Mouse (Mus musculus) lung, postnatal 36 days (tissue): ENCODE measurements at regions not wholly inside any gene's neighbourhood (a gene's known extent, or its start where the extent isn't known, plus 50 kb on each side); places are given as distances from the start of the nearest gene placed in this dataset.
A peak's percentile ranks its signal among the peaks of the same experiment; 100 is the strongest.

Experiments
- DNase-seq: peaks from one replicate; pipeline ENCODE4 v3.0.0; 2022; ENCODE audit warnings: mixed read lengths

GRCm38 (mm10) chr13:83266591-83266990 is 237.2 kb upstream of the Mef2c start:
- DNase-seq, result no peak

- no peak for DNase-seq
Measured at GRCm38 (mm10) chr13:83268663-83269062, 235.2 kb upstream of the Mef2c start.

GRCm38 (mm10) chr13:83278695-83279094 is 225.1 kb upstream of the Mef2c start:
- no peak for DNase-seq

- DNase-seq, result no peak
Measured at GRCm38 (mm10) chr13:83307696-83308095, 196.1 kb upstream of the Mef2c start.

DNA sequence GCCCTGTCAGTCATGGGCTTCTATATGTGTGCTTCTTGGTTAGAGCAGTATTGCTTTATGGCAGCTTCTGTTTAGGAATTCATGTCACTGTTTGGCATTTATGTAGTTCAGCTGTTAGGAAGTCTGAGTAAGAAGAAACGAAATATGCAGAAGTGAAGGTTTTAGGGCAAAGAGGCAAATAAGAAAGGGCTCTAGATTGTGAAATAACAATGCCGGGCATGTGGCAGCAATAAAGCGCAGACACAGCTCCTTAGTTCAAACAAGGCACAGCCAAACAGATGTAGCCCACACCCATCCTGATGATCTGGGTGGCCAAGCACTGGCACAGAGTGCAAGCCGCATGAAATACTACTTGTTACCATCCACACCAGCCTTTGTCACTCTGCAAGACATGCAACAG is 175.3 kb upstream of the Mef2c start:
- no peak for DNase-seq

- no peak for DNase-seq
Measured at GRCm38 (mm10) chr13:83333728-83334127, 170.1 kb upstream of the Mef2c start.

DNA sequence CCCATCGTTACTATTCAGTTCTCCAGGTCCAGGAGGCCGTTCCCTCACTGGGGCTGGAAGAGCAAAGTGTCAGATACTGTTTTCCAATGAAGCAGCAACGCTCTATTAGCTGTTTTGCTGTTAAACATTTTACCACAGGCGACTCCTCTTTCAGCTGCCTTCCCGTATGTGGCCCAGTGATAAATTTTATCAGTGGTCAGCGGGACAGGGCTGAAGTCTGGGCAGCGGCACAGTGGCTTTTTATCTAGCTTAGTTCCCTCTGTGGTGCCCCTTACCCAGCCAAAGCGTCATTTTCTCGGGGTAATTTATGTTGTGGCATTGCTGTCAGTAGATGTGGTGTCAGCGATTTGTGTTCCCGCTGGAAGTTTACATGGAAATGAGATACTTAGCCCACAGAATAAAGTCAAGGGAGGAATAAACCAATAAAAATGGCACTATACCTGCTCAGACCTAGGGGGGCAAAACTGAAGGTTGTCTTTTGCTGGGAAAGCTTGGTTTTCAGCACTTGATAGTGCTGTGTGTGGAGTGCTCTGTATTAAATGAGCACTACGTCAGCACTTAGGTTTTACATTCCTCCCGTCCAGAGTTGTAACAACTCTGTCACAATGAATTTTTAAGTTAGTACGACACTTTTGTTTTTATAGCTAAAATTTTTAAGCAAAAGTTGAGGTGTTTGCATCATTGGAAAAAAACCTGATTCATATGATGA is 159.1 kb upstream of the Mef2c start:
- no peak for DNase-seq

DNA sequence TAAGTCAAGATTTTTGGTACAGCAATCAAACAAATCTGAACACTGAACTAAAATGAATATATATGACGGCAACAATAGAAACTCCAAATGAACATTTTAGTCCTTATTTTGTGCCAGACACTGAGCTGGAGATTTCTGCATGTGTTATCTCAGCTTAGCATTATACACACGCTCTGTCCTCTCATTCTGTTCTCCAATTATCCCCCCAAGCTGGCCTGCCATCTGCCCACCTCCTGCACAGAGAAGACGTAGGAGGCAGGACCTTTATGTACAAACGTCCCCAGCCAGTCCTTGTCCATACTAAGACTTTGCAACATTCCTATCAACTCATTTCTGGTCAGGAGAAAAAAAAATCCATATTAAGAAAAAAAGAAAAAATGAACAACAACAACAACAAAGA is 148.5 kb upstream of the Mef2c start:
- no peak for DNase-seq

DNA sequence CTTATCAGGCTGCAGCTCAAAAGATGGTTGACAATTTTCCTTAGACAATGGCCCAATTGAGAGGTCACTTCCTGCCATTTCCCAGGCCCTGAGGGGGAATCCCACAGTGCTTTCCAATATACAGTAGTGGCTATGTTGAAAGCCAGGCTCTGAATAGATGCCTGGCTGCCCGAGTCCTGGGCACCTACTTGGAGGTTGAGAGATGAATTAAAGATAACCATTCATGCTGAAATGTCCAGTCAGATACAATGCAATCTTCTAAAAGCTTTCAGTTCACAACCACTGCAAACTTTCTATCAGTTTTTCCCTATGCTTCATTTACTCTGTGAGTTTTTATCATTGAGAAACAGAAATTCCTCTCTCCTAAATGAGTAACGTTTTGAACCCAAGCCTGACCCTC is 143.3 kb upstream of the Mef2c start:
- no peak for DNase-seq

DNA sequence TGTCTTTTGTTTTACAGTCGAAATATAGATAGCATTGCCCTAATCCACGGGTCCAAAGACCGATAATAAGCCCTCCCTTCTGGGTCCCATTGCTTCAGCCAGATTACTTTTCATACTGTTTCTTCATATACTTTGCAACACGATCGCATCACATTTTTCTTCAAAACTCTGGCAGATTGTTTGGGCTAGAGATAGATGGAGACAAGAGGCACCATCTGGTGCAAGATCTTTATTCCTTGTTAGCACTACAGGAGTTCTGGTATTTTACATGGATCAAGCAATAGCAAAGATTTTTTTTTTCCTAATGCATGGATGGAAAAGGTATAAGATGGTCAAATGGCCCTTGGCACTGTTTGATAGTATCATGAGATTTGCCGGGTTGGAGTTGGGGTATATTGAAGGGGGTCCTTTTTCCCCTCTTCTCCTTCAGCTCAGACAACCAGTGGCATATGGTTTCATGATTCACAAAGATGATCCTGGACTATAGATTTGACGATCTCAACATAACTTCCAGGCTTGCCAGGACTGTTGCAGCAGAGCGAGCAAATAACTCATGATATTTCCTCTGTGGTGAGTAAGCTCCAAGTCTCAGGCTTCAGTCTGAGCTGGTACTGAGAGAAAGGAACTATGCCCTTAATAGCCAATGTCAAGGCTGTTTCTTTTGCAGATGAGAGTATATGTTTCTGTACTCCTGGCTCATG is 127.6 kb upstream of the Mef2c start:
- no peak for DNase-seq

- DNase-seq, result no peak
Measured at GRCm38 (mm10) chr13:83378644-83379043, 125.2 kb upstream of the Mef2c start.

DNA sequence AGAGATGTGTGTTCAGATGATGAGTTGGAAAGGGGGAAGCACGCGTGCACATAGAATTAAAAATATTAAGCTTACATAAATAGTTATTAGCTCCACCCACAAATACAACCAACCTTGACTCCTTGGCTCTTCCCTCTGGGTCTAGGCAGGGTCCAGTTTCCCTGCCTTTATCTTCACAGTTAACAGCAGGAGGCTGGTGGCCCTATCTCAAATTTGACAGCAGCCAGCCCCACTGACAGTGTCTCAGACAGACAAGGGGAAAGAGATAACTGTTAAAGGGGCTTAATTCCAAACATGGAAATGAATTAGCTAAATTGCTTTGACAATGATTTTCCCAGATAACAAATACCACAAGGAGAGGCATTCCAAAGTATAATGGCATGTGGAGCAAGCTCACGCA is 121.2 kb upstream of the Mef2c start:
- no peak for DNase-seq

DNA sequence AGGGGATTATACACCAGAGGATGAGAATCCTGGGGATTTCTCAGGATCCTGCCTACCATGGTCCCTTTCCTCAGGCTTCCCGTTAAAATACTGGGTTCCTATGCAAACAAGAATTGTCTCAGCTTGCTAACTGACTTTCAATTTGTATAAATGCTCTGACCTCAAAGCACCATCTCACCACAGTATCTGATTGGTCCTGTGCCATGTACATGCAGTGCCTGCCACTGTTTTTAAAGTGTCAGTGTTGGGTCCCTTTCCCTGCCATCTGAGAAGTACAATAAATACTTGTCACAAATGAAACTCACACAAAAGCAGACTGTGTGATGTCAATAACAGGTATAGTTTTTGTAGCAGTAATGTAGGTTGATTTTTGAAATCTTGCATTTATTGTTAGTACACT is 109.1 kb upstream of the Mef2c start:
- peak; percentile 0 for DNase-seq

DNA sequence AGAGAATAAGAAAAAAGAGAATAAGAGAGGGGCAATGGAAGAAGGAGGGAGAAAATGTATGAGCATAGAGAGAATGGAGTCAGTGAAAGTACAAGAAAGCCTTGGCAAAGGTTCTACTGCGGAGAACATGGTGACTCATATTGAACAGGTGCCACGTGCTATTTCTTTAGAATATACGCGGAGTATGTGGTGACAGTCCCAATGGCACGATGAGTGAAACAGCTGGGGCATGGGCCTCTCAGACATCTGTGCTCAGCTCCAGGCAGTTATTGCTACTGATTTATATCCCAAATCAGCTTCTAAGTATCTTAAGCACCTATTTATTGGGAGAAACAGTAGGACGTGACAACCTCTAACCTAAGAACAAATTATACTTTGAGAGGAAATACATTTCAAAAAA is 104.5 kb upstream of the Mef2c start:
- DNase-seq, result no peak

DNA sequence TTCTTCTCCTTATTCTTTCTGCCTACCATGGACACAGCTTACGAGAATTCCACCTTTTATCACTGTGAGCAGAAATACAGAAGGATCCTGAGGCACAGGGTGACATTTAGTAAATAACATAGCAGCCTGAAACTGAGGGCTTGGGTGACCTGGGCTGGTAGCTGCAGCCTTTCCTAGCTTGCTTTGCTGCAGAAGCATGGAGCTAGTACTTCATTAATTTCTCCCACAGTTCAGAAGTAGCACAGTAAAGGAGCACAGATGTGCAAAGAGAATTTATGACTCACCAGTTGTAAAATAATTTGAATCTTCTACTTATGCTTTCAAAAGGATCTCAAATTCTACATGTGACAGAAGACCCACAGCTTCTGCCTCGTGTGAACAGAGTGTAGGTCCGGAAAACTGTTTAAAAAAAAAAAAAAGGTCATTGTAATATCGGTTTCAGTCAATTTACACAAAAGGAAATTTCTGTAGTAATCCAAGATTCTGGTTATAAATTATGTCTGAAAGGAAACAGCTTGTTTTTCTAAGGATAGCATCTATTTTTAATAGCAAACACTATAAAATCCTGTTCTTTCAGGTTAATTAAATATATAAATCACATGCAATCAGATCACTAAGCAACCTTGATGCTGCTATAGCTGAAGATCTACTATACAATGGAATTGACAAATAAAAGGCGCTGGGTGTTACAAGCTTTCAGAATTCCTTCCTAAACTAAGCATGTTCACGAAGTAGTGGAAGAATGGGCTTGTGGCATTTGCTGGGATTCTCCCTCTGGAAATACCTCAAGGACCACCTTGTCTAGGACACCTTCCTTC is 64.0 kb upstream of the Mef2c start:
- no peak for DNase-seq

- DNase-seq, result no peak
Measured at GRCm38 (mm10) chr13:83444277-83444676, 59.6 kb upstream of the Mef2c start.

- DNase-seq, result peak; percentile 5
Measured at GRCm38 (mm10) chr13:83450820-83451219, 53.0 kb upstream of the Mef2c start.

DNA sequence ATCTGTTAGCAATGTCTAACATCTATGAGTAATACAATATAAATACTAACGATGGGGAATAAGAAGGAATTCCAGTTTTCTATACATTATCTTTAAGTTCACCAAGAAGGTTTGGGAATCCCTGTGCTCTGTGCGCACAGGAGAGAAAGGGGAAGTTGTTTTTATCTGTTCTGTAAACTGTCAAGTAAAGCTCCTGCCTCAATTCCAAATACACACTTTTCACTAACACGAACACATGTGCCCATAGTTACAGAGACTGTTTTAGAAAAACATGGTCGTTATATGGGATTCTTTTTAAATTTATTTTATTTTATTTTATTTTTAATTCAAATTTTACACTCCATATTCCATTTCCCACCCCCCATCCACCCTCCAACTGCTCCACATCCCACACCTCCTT is 50.8 kb upstream of the Mef2c start:
- DNase-seq, result no peak
